9 mouse cellular contexts compared by ENCODE assay signal in the genomic region with DNA sequence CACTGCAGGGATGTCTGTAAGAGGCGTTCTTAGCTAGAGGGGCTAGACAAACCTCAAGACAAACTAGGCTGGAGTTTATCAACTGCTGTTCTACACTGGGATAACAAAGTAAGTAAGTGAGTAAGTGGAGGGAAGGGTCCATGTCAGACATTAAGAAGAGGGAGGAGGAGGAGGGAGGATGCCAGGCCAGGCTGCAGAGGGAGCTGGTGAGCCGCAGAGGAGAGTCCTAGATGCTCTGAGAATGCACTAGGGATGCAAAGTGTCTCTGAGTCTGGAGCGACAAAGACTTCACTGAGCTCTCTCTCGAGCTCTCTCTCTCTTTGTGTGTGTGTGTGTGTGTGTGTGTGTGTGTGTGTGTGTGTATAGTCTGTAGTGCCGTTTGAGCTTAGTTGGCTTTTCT. TPM values are rescaled to one million over a fixed set of nuclear protein-coding genes. Genes with fewer than 3 reads are reported as not detected.
DNase-seq lines count a peak whose midpoint lies in the region; TF ChIP-seq lines count a peak whose summit lies in the region.
"Had no signal": no experiment of that assay in that cellular context is flagged by ENCODE, and none has a peak within 500 bp of the region (broad histone marks: within the 10 kb centered on the region; RNA-seq: fewer than 3 reads in every experiment).

No protein-coding gene starts in this region.

- TF ChIP-seq CTCF in C2C12 (IDR thresholded peaks at IDR 0.05; ENCODE audit: control insufficient read depth, insufficient read depth, insufficient read length) (peak; percentile 43), CH12.LX (conservative IDR thresholded peaks at IDR 0.05 in 1 of 2, IDR thresholded peaks at IDR 0.05 in 1 of 2; ENCODE audit: low read depth in 2 of 2, low read length in 2 of 2) (peak; percentile 34 to 80; a peak in 3 of 4 replicates)

- H3K79me2 ChIP-seq in C2C12 (ENCODE audit: control insufficient read depth, insufficient read depth): no peaks in the 10 kb centered on the region
- H3K79me2 ChIP-seq in CH12.LX (replicated peaks; ENCODE audit: control insufficient read depth, extremely low read depth, insufficient read depth, poor library complexity, severe bottlenecking): no peaks in the 10 kb centered on the region

- DNase-seq in kidney, postnatal 10 days: peak; percentile 51
- DNase-seq in kidney, adult 8-10 months: no peak
- no peak for DNase-seq in CH12.LX (ENCODE audit: extremely low read depth)
- peak; percentile 61 for DNase-seq in lung, postnatal 10 days
- DNase-seq in urinary bladder, postnatal 36 days (ENCODE audit: low spot score in 2 of 2): no peak
- no peak for DNase-seq in adrenal gland, adult 18-20 months (ENCODE audit: low spot score in 2 of 2)
- DNase-seq: cerebellum, adult 8-10 months had no signal

- in situ Hi-C loops in CH12.LX (cut with MboI; ENCODE audit: low pct_ligation_motif_present, low pct_unique_long_range_greater_than_20kb, low sequenced_read_pairs): no loop called here

- peak; percentile 73 for TF ChIP-seq RAD21 in CH12.LX (IDR thresholded peaks at IDR 0.05; ENCODE audit: low read depth, low read length)

- no peak for TF ChIP-seq EP300 in CH12.LX (IDR thresholded peaks at IDR 0.05; ENCODE audit: low read length)

- no peak for TF ChIP-seq POLR2A in CH12.LX (IDR thresholded peaks at IDR 0.05; ENCODE audit: low read depth, low read length)

- no peaks in the 10 kb centered on the region for H3K4me1 ChIP-seq in CH12.LX (ENCODE audit: control insufficient read depth in 1 of 2, insufficient read depth in 2 of 2)

- no peaks in the 10 kb centered on the region for H3K79me3 ChIP-seq in C2C12 (ENCODE audit: low read depth)

- H3K27me3 ChIP-seq in C2C12 (ENCODE audit: control insufficient read depth, insufficient read depth, insufficient read length) (no peaks in the 10 kb centered on the region), CH12.LX (replicated peaks) (no peaks in the 10 kb centered on the region)

- H3K9ac ChIP-seq in CH12.LX (ENCODE audit: insufficient read depth, low read depth): no peak overlapping the region
- H3K9ac ChIP-seq: midbrain, embryonic 12.5 days had no signal

- H3K9me3 ChIP-seq in CH12.LX (replicated peaks; ENCODE audit: low read length): no peaks in the 10 kb centered on the region
- H3K9me3 ChIP-seq: midbrain, embryonic 12.5 days had no signal

- dilution Hi-C loops in CH12.LX (cut with MboI; ENCODE audit: extremely low pct_ligation_motif_present, extremely low pct_unique_long_range_greater_than_20kb, low sequenced_read_pairs): no loop called here

- H3K4me3 ChIP-seq in C2C12 (ENCODE audit: insufficient read depth, poor library complexity, severe bottlenecking) (no peak overlapping the region), CH12.LX (replicated peaks in 1 of 3; ENCODE audit: low read depth in 2 of 3, low read length in 2 of 3, poor library complexity in 1 of 3) (no peak overlapping the region)
- H3K4me3 ChIP-seq: midbrain, embryonic 12.5 days had no signal

- H3K4me2 ChIP-seq in CH12.LX (ENCODE audit: insufficient read depth, low read depth, poor library complexity, severe bottlenecking): no peak overlapping the region
- H3K4me2 ChIP-seq: midbrain, embryonic 12.5 days had no signal

- no peak overlapping the region for H3K27ac ChIP-seq in CH12.LX (ENCODE audit: insufficient read depth, low read depth)
- H3K27ac ChIP-seq: midbrain, embryonic 12.5 days had no signal

- H3ac ChIP-seq in C2C12 (ENCODE audit: control insufficient read depth, insufficient read length, low read depth): no peak overlapping the region

- H3K36me3 ChIP-seq in C2C12 (ENCODE audit: control insufficient read depth, insufficient read depth) (no peaks in the 10 kb centered on the region), CH12.LX (replicated peaks in 1 of 2; ENCODE audit: control insufficient read depth in 1 of 2, insufficient read depth in 1 of 2, low read length in 1 of 2) (no peaks in the 10 kb centered on the region)
- H3K36me3 ChIP-seq: midbrain, embryonic 12.5 days had no signal

TF ChIP-seq in C2C12, 6 proteins besides CTCF, POLR2A, EP300 and RAD21:
- TF ChIP-seq USF1 (IDR thresholded peaks at IDR 0.05; ENCODE audit: low read depth) (no peak), MYOG (IDR thresholded peaks at IDR 0.05; ENCODE audit: control insufficient read depth, extremely low read depth, insufficient read length) (no peak), CEBPB (IDR thresholded peaks at IDR 0.05; ENCODE audit: low read depth) (no peak), MAX (IDR thresholded peaks at IDR 0.05) (no peak), MYOD1 (IDR thresholded peaks at IDR 0.05; ENCODE audit: control insufficient read depth, insufficient read length, low read depth) (no peak), FOSL1 (IDR thresholded peaks at IDR 0.05; ENCODE audit: insufficient read depth, low read length, poor library complexity, severe bottlenecking) (no peak)
TF ChIP-seq in C2C12: peak in this region for 0.

TF ChIP-seq in CH12.LX, 34 proteins besides CTCF, POLR2A, EP300 and RAD21:
- TF ChIP-seq MAX (IDR thresholded peaks at IDR 0.05; ENCODE audit: low read length) (no peak), SMC3 (IDR thresholded peaks at IDR 0.05; ENCODE audit: low read depth, low read length) (peak; percentile 74)

RNA-seq across cellular contexts. Expression of gene Snai1, which starts 9.7 kb away (rescaled TPM):
- 48.1 TPM for polyA plus RNA-seq in C2C12 (2012; fragmentation: generic; extraction: Trizol)
- 2.9 and 3.1 TPM in 2 replicates for total RNA-seq in CH12.LX (2012; rRNA removed)
- total RNA-seq in CH12.LX (2014; rRNA removed): 1.5 and 1.6 TPM in 2 replicates
- polyA plus RNA-seq in CH12.LX (2012; ENCODE audit: insufficient read length, low read depth): 9.0 and 12.6 TPM in 2 replicates
- total RNA-seq in adrenal gland, adult 18-20 months (2021): 1 to 10 TPM; 6.3 to 8.8 TPM

RNA-seq across cellular contexts. Expression of gene Spata2, which starts 35.6 kb away (rescaled TPM):
- 10.4 TPM for polyA plus RNA-seq in C2C12 (2012; fragmentation: generic; extraction: Trizol)
- total RNA-seq in CH12.LX (2012; rRNA removed): 8.6 and 10.5 TPM in 2 replicates
- total RNA-seq in CH12.LX (2014; rRNA removed): 7.2 and 9.1 TPM in 2 replicates
- 22.8 and 23.0 TPM in 2 replicates for polyA plus RNA-seq in CH12.LX (2012; ENCODE audit: insufficient read length, low read depth)
- total RNA-seq in adrenal gland, adult 18-20 months (2021): 10 to 100 TPM; 41.1 to 42.8 TPM

RNA-seq across cellular contexts. Expression of gene Rnf114, which starts 35.8 kb away (rescaled TPM):
- polyA plus RNA-seq in C2C12 (2012; fragmentation: generic; extraction: Trizol) (35.4 TPM), CH12.LX (2012; ENCODE audit: insufficient read length, low read depth) (37.6 and 40.8 TPM in 2 replicates)
- total RNA-seq in CH12.LX (2012; rRNA removed) (39.2 and 50.4 TPM in 2 replicates), CH12.LX (2014; rRNA removed) (45.3 and 45.6 TPM in 2 replicates)
- 100 to 1,000 TPM in 1 of 2 experiments, 10 to 100 TPM in 1; 88.3 to 103 TPM for total RNA-seq in adrenal gland, adult 18-20 months (2021)

Comparison
In these comparisons a context has a peak if more than half of its experiments do, and no peak if none do; other contexts are left out.
1. DNase-seq: peak in kidney, postnatal 10 days (single experiment) and lung, postnatal 10 days (single experiment); none in kidney, adult 8-10 months (0 of 2), CH12.LX (single experiment), urinary bladder, postnatal 36 days (0 of 2) and adrenal gland, adult 18-20 months (0 of 2).